Mouse (Mus musculus) heart, postnatal 0 days (tissue): ENCODE results near the gene Gm49601.

ENCODE experiments used
- CTCF ChIP-seq: IDR thresholded peaks from 2 replicates; pipeline ENCODE4 v1.5.1; 2016; ENCODE audit warnings: antibody characterized with exemption, control low read depth, low read depth
- EP300 ChIP-seq: IDR thresholded peaks from 2 replicates; pipeline ENCODE4 v1.6.1; 2016; ENCODE audit warnings: antibody characterized with exemption, low read depth

DNA sequence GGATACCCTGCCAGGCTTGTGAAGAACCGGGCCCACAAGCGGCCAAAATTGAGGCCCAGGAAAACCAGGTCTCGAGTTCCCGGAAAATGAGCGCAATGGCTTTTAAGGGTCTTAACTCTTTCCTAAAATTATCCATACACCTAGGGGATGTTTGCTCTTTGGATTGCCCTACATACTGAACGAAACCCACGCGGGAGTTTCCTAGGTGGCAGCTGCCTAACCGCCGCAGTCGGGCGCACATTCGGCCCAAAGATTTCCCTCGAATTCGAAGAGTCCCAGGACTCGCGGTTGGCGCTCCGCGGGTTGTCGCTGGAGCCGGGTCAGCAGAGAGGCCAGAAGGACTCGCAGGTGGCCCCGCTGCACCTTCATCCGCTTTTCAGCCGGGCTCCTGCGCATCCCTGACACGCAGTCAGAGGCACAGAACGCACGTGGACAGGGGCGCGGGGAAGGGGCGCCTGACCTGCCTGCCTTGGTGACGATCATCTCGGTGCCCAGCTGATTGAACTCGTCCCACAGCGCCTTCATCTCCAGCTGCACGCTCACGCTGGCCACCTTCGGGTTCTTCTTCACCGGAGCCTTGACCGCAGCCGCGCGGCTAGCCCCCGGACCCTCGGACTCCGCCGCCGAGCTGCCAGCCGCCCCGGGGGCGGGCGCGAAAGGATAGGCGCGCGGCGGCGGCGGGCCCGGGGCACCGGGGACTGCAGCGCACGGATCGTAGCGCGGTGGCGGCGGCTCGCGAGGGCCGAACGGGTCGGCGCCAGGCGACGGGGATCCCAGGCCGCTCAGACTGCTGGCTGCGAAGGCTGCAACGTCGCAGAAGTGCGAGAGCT is 39.9 kb downstream of the Gm49601 start:
- TF ChIP-seq CTCF (no peak), EP300 (no peak)
